Mouse (Mus musculus) erythroblast, adult 5-6 weeks (primary cell): ENCODE results near the gene Hipk2. TPM values are rescaled to one million over a fixed set of nuclear protein-coding genes. Genes with fewer than 3 reads are reported as not detected.
A peak's percentile ranks its signal among the peaks of the same experiment; 100 is the strongest.

Source experiments
- ATAC-seq: replicated peaks from 2 replicates; pipeline ENCODE4 v1.8.0; 2016; ENCODE audit warnings: moderate number of reproducible peaks, mild to moderate bottlenecking, moderate TSS enrichment, inconsistent platforms; ENCODE audit not compliant: poor library complexity, low FRiP score, severe bottlenecking
- total RNA-seq, 2 experiments: library from RNA; stranded (forward) in 1 of 2; stranded (reverse) in 1 of 2; fragments of 150-400 nt in 1 of 2; fragments of 200-764, 138-1000 nt in 1 of 2; gene quantifications; 2 replicates each; pipeline versions ENCODE4 v1.2.3 to v1.2.4; 2015 to 2017; ENCODE audit warnings: low replicate concordance in 2 of 2

Gene Hipk2
- total RNA-seq, 2 experiments from 2014 or later, result 72.9 to 127 TPM

DNA sequence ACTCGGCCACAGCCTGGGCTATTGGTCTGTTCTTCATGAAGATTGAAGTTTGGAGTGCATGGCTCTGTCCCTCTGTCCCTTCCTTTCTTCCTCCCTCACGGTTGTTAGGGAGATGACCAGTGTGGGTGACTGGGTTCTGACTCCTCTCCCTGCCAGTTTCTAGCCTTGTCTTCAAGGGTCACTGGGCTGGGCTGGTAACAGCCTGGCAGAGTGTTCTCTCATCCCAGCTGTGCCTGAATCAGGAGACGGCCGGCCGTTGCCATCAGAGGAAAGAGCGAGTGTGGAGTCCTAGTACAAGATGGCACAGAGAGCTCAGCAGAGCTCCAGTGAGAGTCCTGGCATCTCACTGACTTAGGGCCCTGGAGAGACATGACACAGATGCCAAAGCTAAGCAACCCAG is 32.4 kb upstream of the Hipk2 start:
- no peak for ATAC-seq

DNA sequence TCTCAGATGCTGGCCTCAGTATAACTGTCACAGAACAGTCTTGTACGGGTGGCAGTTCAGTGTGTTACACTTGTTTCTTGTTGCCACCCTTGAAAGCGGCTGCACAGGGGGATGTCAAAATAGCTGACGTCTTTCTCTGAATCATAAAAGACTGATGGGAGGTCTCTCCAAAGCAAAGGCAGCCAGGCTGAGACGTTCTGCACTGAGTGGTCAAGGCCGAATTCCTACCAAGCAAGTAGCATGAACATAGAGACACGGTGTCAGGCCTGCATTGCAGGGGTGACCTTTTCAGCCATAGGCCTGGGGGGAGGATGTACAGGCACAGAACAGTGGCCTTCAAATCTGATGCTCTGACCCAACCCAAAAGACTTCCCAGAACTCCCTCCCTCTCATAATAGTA is 30.0 kb upstream of the Hipk2 start:
- no peak for ATAC-seq

DNA sequence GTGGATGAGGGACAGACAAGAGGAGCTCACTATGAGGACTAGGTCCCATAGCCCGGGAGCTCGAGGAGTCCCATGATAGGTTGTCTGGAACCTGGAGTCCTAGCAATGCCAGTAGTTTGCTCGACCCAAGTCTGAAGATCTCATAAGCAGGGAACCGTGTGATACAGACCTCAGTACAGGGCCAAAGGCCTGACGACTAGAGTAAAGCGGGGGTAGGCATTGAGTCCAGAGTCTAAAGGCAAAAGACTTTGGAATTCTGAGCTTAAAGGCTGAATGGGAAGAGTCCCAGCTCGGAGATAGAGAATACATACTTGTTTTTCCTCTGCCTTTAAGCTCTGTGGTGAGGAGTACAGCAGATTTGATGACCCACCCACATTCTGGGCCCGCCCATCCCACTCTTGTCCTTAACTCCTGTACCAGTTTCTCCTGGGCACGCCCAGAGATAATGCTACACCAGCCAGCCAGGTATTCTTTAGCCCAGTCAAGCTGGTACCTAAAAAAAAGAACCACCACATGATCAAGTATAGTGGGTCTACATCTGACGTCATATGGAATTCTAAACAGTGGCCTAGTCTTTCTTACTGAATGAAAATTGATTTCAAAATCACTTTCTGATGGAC is 27.0 kb upstream of the Hipk2 start:
- ATAC-seq, result no peak

DNA sequence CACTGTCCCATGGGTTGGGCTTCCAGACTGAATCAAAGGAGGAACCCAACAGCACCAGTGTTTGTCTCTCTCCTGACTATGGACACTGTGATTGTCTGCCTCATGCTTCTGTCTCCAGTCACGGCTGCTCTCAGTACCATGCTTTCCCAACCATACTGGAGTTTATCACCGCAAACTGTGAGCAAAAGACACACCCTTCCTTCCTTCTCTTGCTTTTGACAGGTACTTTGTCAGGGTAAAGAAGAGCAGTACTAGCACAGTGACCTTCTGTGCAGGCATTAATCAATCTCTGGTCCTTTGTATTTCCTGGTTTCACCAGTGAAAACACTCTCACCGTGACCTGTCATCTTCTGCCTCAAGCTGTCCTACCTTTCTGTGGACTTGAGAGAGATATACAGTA is 25.7 kb upstream of the Hipk2 start:
- ATAC-seq, result no peak

DNA sequence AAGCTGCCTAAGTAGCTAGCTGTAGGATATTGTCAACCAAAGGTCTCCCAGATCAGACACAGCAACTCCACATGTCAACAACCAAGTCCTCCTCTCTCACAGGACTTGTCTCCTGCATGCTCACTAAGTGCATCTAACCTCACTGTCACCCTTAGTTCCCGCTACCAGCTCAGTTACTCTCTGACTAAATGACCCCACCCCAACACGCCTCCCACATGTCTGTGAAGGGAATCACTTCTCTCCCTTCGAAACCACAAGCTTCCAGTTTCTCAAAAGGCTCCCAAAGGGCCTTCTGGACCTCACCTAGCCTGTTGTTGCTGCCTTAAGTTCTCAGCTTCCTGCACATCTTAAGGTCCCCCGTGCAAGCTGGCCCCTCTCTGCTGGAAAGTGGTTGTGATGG is 25.2 kb upstream of the Hipk2 start:
- ATAC-seq, result peak; percentile 28

DNA sequence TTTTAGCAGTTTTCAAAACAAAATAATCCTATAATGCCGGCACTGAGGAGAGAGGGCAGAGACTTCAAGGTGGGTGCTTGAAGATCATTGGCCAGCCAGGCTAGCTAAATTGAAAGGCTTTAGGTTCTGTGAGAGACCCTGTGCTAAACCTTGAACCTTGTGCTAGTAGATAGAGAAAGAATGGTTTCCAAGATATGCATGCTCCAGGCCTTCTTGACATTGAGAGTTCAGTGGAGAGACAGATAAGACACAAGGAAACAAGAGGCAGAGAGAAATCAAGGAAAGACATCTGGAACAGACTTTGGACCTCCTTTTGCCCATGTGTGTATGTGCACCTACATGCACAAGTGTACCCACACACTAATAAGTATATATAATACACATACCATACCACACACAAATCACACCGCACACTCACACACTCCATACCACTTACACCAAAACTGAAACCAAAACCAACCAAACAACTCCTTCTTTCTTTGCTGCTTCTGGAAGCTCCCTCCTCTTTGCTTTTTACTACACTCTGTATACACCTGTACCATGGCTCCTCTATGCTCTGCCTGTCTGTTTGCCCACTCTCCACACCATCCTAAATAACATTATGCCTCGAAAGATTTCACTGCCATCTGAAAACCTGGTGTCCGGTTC is 24.6 kb upstream of the Hipk2 start:
- peak; percentile 75 for ATAC-seq

DNA sequence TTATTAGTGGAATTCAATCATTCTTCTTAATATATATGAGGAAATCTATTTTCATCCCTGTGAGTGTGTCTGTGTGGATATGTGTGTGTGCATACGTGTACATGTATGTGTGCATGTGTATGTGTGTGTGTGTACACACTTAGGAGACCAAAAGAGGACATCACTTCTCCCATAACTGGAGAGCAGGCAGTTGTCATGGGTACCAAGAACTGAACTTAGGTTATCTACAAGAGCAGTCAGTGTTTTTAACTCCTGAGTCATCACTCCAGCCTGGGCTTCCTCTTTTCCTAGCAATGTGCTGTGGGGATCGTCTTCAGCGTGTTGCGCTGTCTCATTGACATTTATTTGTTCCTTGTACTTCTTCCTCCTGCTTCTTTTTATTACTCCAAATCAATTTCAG is 24.1 kb upstream of the Hipk2 start:
- peak; percentile 91 for ATAC-seq

DNA sequence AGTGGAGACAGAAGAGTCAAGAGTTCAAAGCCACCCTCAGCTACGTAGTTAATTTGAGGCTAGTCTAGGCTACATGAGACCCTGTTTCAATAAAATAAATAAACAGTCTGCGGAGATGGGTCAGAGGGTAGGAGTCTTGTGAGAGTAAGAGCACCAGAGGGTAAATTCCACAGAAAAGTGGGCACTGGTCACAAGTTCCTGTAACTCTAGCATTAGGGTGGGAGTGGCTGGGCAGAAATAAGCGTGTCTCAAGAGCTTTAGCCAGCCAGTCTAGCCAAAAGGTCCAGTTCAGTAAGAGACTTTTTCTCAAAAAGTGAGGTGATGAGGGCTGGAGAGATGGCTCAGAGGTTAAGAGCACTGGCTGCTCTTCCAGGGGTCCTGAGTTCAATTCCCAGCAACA is 17.6 kb upstream of the Hipk2 start:
- ATAC-seq, result no peak

DNA sequence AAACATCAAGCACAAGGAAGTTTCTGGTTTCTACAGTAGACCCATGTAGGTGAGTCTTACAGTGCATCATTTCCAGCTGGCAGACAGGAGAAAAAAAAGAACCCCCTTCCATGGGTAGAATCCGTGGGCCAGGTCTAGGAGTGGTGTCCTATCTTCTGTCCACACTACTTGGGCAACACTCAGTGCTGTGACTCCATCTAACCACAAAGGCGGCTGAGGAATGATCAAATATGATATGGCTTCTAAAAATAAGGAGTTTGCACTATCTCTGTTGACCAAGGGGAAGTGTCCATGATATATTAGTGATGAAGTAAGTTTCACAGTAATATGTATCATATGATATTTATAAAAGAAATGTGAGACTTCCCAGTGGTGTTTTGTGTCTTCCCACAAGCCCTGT is 16.1 kb upstream of the Hipk2 start:
- peak; percentile 67 for ATAC-seq

DNA sequence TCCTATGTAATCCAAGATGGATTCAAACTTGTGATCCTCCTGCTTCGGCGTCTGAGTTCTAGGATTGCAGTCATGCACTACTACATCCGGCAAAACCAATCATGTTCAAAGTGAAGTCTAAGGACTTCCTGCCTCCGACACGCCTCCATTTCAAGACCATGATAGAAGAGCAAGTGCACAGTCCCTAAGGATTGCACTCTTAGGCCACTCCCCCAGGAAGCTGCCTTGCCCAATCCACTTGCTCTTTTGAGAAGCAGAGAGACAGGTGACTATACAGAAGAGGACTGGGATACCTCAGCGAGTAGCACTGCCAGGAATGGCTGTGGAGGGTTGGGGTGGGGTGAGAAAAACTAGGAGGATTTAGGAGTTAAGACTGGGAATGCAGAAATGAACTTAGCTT is 13.2 kb upstream of the Hipk2 start:
- ATAC-seq, result no peak

DNA sequence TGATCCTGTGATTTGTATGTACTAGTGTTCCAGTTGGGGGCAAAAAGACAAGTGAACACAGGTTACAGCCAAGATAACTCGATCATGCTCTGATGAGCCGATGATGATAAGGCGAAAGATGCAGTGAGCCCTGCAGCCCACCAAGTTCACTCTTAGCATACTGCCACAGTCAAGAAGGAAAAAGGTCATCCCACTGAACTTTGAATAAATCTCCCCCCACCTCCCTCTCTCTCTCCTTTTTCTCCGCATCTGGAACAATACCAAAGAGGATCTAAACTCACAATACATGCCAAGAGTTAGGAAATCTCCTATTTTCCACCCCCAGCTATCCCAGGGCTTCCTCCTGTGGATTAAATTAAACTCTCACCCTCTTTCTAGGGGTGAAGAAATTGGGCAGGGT is 11.5 kb upstream of the Hipk2 start:
- ATAC-seq, result no peak

DNA sequence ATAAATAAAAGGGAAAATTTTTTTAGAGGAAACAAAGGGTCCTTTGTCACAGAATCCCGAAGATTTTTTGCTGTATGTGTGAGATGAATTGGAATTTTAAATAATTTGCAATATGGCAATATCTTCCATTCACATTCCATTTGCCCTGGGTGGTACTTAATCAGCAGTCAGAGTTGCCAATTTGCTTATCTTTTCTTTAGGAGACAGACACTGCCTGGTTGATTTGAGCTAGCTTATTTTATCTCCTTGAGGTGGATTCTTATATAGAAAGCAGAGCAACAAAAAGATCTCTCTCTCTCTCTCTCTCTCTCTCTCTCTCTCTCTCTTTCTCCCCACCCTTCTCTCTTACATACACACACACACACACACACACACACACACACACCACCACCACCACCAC is 9.2 kb upstream of the Hipk2 start:
- 0 out of 2 replicates have a peak, but pooled peaks have one; percentile 52 for ATAC-seq

DNA sequence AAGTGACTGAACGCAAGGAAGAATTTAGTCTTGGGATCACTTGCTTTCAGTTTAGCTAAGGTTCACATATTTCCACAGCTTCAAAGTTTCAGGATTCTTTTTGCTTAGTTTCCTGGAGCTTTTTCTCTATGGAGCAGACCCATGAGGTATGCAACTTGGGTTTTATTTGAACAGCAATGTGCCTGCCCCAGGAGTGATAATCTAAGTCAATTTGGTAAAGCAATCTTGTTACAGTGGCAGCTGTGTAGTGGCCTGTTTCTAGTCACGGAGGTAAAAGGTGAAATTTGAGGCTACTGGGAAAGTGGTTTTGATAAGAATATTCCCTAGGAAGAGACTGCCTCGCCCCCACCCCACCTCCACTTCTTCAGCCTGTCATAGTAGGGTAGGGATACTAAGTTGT is 8.5 kb upstream of the Hipk2 start:
- no peak for ATAC-seq

DNA sequence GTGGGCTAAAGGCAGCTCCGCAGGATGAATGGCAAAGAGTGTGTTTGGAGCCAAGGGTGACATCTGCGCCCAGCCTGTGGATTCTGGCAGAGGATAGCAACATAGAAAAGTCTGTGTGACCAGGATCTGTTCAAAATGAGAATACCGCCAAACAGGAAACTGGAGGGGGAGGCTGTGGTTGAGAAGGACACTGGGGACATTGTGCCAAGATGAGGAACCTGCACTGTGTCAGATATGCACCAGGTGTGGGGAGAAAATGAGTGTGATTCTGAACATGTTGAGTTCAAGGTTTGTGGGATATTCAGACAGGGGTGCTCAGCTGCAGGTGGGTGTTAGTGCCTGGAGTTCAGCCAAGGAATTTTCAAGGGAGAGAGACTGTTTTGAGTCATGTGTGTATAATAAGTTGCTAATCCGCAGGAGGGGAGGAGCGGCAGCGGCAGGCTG is 6.8 kb upstream of the Hipk2 start:
- ATAC-seq, result no peak

DNA sequence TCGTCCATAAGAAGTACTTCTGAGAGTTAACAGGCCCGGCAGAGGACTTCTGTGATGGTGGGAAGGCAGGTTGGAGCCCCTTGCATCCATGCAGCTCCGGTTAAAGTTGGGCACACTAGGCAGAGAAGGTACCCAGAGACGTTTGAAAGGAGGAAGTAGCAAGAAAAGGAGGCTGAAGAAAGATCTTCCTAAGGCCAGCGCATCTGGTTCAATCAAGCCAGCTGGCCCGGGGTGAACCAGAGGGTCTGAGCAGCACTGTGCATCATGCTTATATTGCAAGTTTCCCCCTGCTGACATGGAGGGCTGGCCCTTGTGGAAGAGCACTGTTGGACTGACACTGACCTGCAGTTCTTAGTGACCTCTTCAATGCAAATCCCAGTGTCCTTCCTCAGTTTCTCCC is 6.0 kb upstream of the Hipk2 start:
- ATAC-seq, result no peak

DNA sequence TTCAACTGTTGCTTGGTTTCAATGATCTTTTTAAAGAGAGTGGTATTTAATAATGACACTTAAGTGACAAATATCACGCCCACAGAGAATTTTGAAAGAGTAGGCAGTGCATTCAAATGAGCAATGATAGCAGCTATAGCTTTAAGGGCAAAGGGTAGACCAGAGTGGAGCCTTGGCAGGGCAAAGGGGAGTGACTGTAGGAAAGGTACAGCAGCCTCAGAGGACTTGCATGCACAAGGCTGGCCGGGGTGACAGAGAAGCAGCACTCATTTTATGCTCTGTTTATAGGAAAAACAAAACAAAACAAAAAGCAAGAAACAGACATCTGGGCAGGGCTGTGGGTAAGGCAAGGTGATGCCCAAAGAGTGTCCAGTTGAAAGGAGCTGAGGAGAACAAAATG is 5.5 kb upstream of the Hipk2 start:
- ATAC-seq, result no peak

DNA sequence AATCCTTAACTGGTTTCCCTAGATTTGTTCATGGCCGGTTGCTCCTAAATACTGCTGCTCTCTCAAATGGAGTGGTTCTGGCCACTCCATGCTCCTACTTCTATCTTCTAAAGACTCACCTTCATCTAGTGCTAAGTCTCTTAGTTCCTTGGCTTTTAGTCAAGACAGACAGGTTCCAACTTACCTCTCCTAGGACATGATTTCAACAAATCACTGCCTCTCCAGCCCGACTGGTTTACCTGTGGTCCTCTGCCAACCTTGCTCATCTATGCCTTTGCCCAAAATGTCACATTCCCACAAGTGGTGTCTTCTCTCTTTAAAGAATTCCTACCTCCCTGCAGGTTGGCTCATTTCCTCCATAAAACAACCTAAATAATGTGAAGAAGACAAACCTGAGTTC is 1.7 kb upstream of the Hipk2 start:
- no peak for ATAC-seq

DNA sequence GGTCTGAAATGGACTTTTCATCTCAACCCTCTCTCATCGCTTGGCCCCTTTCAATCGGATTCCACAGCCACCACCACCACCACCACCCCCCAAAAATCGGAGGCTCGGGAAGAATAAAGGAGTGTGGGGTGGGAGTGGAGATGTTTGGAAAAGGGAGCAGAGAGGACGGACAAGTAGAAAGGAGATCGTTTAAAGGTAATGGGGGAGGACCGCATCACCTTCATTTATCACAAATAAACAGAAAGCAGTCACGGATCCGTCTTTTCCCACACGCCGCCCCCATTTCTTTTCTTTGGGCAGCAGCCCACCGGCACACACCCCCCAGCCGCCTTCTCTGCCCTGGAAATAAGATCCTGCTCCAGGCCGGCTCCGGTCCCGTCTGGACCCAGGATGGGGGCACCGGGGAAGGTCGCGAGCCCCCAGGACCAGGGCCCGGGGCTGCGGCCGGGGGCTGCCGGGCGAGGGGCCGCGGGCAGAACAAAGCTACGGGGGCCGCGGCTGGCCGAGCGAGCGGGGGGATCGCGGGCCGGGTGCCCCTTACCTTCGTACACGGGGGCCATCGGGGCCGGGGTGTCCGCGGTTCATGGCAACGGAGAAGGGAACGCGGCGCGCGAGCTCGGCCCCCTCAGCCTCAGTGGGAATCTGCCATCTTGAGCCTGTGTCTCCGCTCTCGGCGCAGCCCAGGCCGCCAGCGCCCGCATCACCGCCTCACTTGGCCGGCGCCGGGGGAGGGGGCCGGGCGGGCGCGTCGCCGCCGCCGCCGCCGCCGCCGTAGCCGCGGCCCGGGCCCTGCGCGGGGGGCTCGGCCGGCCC is 501 bp downstream of the Hipk2 start, which contains the start of gene Tbxas1:
Gene Tbxas1 (plus strand): TSS at position 147 of the 813 bp plus-strand sequence.
- ATAC-seq, result peak; percentile 42; the same call in 1 of the 2 replicates

DNA sequence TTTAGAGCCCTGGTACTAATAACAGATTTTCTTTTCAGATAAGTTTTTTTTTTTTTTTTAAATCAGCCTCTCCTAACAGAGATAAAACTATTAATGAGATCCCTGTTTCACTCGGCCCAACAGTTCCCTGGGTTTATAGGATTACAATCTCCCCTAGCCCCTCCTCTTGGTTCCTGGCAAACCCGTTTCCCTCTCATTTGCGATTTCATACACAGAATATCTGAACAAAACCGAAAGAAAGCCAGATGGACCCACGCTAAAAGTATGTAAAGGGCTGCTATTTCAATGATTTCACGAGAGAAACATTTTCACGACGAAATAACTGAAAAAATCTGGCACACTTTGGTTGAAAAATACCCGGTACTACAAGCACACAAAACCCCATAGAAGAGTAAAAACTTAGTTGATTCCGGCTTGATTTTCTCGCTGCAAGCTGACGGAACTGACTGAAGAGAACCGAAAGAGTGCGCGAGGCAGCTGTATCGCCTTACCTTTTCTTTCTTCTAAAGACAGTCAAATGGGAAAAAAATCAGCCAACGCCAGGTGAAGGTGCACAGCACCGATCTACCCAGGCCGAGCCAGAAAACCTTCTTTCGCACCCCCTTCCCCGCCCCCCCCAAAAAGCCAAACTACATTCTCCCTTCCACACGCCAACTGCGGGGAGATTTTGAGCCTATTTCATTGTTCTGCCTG is 1.3 kb downstream of the Hipk2 start:
- peak; percentile 26; the same call in 1 of the 2 replicates for ATAC-seq

DNA sequence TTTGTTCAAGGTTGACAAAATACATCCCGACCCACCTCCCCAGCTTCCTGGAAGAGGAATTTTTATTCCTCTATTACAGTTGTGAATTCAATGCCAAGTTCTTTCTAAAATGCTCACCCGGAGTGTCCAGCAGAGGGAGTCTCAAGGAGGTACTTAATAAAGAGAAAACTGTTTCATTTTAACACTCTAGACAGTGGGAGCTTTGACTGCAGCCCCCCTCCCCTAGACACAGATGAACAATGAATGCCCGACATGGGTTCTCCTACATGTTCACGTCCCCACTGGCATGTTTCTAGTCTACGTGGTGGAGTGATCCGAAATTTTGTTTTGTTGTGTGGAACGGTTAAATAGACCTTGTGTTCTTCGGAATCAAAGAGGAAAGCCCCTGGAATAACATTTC is 1.9 kb downstream of the Hipk2 start:
- peak; percentile 70 for ATAC-seq
